Mouse (Mus musculus) E14TG2a.4 (cell line): ENCODE results near the gene Gm6993.
A peak's percentile ranks its signal among the peaks of the same experiment; 100 is the strongest.

Source experiments
- H3K27me3 ChIP-seq: 2 replicates; pipeline ENCODE4 v1.6.1; 2014; ENCODE audit warnings: low read length, control low read depth; ENCODE audit not compliant: insufficient read depth
- H3K36me3 ChIP-seq: 2 replicates; pipeline ENCODE4 v1.6.1; 2014; ENCODE audit warnings: low read length, control low read depth; ENCODE audit not compliant: insufficient read depth
- H3K4me1 ChIP-seq: replicated peaks from 2 replicates; pipeline ENCODE4 v1.6.1; 2014; ENCODE audit warnings: low read depth, low read length, control low read depth
- H3K4me3 ChIP-seq: replicated peaks from 2 replicates; pipeline ENCODE4 v1.5.1; 2014; ENCODE audit warnings: mild to moderate bottlenecking, low read length
- H3K9me3 ChIP-seq: 2 replicates; pipeline ENCODE4 v1.6.1; 2014; ENCODE audit warnings: low read length, control low read depth
- CTCF ChIP-seq: conservative IDR thresholded peaks from 2 replicates; pipeline ENCODE4 v1.5.1; 2014; ENCODE audit warnings: low read length
- NANOG ChIP-seq: IDR thresholded peaks from 2 replicates; pipeline ENCODE4 v1.6.1; 2014; ENCODE audit warnings: borderline replicate concordance, low read length, mixed read lengths
- POU5F1 ChIP-seq: IDR thresholded peaks from 2 replicates; pipeline ENCODE4 v1.6.1; 2014; ENCODE audit warnings: low read length, borderline replicate concordance

Gene Gm6993

DNA sequence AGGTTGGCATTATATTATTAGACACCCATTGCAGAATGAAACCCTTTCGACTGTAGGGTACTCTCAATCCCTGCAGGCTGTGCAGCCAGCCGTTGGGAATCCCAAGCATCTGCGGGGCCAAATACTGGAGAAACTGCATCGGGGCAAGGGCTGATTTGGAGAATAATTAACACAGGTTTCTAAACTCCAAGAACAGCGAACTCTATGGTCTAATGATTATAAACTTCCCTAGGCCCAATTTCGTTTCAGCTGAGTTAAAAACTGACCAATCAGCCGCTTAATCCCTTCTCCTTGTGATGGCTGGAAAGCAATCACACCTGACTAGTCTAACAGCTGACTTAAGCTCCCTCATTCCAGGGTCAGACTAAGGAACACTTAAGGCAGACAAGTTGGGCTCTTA, 23.4 kb downstream of the Gm6993 start:
- Histone ChIP-seq H3K4me1 (peaks cover 75% of the 10 kb centered on the region), H3K4me3 (peak overlapping the region; percentile 87; the same call in 1 of the 2 replicates), H3K9me3 (no peaks in the 10 kb centered on the region), H3K36me3 (peaks cover 23% of the 10 kb centered on the region), H3K27me3 (peaks cover 38% of the 10 kb centered on the region)
- no peak for TF ChIP-seq NANOG
- no peak for TF ChIP-seq POU5F1
- no peak for TF ChIP-seq CTCF

DNA sequence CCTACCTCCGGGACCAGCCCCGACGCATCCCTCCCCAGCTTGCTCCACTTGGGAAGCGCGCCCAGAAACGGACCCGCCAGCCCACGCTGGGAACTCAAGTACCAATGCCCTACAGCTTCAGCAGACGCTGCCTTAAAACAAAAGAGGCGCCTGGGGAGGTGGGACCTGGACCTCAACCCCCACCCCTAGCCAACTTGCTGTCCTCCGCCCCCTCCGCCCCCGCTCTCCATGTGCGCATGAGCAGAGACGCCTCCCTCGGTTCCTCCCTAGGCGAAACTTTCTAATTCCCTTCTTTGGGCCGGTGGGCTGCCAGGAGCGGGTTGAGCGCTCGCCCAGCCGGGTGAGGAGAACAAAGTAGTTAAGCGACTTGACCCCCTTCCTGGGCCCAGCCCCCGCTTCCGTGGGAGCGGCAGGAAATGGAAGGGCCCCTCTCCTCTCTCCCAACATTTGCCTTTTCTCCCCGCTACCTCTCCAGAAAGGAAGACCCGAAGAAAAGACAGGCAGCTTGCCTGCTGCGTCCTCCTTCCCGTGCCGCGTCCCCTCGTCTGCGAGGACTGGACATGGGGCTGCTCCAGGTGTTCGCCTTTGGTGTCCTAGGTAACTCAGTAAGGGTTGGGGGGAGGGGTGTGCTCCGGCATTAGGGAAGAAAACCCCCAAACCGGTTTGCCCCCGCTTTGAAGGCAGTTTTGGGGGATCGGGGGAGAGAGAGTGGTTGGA, 24.6 kb downstream of the Gm6993 start, which contains the start of gene Lamb1:
TSS of gene Lamb1 (plus strand) at position 230 of the 717 bp plus-strand sequence.
- no peaks in the 10 kb centered on the region for H3K9me3 ChIP-seq
- H3K4me3 ChIP-seq: peak within 1 kb of the TSS; percentile 87
- peaks cover 38% of the 10 kb centered on the region for H3K27me3 ChIP-seq
- TF ChIP-seq CTCF: no peak
- peak; percentile 38; the same call in 1 of the 2 replicates for TF ChIP-seq NANOG
- peaks cover 82% of the 10 kb centered on the region for H3K4me1 ChIP-seq
- H3K36me3 ChIP-seq: peaks cover 34% of the 10 kb centered on the region

DNA sequence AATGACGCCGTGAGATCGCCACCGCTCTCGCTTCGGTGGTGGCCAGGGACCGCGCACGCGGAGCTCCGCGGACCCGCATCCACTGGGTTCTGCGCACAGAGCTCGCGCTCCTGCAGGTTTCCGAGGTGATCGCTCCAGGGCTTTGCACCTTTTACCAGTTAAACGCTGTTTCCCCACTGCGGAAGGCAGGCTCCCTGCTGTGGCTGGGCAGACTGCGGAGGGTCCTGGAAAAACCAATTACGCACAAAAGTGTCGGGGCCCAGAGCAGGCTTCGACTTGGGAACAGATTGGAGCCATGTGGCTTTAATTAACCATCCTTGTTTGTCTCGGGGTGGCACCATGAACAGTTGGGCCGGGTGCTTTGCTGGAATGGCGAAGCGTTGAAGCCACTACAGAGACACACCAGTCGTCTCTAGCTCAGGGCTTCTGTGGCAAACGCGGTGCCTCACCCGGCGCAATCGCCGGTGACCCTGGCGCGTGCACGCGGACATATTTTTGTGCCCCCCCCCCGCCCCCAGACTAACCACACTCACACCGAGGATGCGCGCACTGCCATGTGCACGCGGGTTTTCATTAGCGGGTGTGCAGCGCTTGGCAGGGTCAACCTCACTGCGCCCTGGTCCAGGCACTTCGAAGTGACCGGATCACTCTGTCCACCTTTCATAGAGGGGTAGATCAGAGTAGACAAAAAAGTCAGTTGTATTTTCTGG, 25.3 kb downstream of the Gm6993 start:
- Histone ChIP-seq H3K4me3 (peak overlapping the region; percentile 87), H3K9me3 (no peaks in the 10 kb centered on the region), H3K4me1 (peaks cover 82% of the 10 kb centered on the region), H3K36me3 (peaks cover 41% of the 10 kb centered on the region), H3K27me3 (peaks cover 38% of the 10 kb centered on the region)
- TF ChIP-seq POU5F1: no peak
- TF ChIP-seq CTCF: no peak
- TF ChIP-seq NANOG: no peak

DNA sequence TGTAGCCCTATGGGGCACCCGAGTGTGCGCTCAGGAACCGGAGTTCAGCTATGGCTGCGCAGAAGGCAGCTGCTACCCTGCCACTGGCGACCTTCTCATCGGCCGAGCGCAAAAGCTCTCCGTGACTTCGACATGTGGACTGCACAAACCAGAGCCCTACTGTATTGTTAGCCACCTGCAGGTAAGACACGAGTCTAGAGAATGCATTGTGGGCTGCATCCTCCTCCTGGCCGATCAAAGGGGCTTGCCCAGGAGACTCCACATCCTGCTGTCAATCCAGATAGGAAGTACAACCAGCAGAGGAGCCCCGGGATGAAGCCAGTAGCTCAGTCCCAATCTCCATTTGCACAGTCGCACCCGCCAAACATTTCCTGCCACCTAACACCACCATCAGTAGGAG, 26.1 kb downstream of the Gm6993 start:
- no peak for TF ChIP-seq POU5F1
- TF ChIP-seq NANOG: no peak
- no peak for TF ChIP-seq CTCF
- Histone ChIP-seq H3K4me1 (peaks cover 83% of the 10 kb centered on the region), H3K27me3 (peaks cover 38% of the 10 kb centered on the region), H3K4me3 (peak overlapping the region; percentile 87), H3K36me3 (peaks cover 49% of the 10 kb centered on the region), H3K9me3 (no peaks in the 10 kb centered on the region)

DNA sequence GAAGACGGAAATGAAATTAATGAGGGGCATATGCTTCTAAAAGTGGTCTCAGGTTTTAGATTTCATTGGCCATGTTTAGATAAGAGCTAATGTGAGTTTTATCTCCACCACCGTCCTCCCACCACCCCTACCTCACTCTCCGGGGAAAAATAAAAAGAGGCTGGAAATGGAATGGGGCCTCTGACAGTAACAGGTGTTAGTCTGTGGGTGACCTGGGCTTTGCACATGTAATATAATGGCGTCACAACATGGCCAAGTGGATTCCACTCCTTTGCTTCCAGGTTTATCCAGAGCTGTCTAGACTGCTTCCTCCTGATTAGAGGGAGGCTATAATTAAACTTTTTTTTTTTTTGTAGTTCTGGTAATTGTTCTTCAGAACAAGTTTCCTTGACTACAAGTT, 26.8 kb downstream of the Gm6993 start:
- peaks cover 36% of the 10 kb centered on the region for H3K27me3 ChIP-seq
- no peaks in the 10 kb centered on the region for H3K9me3 ChIP-seq
- peaks cover 55% of the 10 kb centered on the region for H3K36me3 ChIP-seq
- no peak for TF ChIP-seq CTCF
- TF ChIP-seq POU5F1: no peak
- no peak for TF ChIP-seq NANOG
- peaks cover 84% of the 10 kb centered on the region for H3K4me1 ChIP-seq
- H3K4me3 ChIP-seq: no peak overlapping the region

DNA sequence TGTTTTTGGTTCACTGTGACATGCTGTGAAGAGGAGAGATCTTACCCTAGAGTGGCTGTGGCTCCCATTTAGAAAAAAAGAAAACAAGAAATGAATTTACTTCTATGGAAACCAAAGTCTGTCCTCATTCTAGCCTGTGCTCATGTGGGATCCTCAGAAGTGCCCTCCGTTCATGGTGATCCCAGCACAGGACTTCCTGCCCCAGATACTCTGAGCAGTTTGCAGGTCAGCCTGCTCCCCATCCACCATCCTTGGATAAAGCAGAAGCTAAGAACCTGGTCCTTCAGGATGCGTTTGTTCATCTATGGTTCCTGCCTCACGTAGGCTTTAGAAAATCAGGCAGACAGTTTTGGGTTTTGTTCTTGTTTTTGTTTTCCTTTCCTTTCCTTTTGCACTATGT, 27.7 kb downstream of the Gm6993 start:
- Histone ChIP-seq H3K9me3 (no peaks in the 10 kb centered on the region), H3K36me3 (peaks cover 65% of the 10 kb centered on the region), H3K27me3 (peaks cover 28% of the 10 kb centered on the region), H3K4me1 (peaks cover 84% of the 10 kb centered on the region), H3K4me3 (no peak overlapping the region)
- TF ChIP-seq POU5F1 (no peak), NANOG (no peak)

DNA sequence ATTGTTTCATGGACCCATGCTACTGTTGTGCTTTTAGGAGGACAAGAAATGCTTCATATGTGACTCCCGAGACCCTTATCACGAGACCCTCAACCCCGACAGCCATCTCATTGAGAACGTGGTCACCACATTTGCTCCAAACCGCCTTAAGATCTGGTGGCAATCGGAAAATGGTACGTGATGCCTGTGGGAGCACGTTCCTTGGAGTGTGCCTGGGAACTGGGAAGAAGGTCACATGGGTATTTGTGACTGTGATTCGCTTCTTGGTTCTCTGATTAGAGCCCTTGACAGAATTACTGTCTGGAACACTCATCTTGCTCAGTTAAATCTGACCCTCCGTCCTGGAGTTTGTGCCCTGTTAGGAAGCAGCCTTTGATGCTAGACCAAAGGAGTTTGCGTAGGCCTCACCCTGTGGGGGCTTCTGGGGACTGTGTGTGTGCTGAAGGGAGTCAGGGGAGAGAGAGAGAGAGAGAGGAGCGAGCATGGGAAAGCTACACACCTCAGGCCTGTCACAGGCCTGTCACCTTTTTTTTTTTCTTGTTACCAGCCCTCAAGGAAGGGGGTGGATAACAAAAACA, 28.5 kb downstream of the Gm6993 start:
- Histone ChIP-seq H3K4me3 (no peak overlapping the region), H3K36me3 (peaks cover 72% of the 10 kb centered on the region), H3K27me3 (peaks cover 22% of the 10 kb centered on the region), H3K9me3 (no peaks in the 10 kb centered on the region), H3K4me1 (peaks cover 78% of the 10 kb centered on the region)
- TF ChIP-seq NANOG: no peak
- TF ChIP-seq CTCF: no peak
- TF ChIP-seq POU5F1: no peak

DNA sequence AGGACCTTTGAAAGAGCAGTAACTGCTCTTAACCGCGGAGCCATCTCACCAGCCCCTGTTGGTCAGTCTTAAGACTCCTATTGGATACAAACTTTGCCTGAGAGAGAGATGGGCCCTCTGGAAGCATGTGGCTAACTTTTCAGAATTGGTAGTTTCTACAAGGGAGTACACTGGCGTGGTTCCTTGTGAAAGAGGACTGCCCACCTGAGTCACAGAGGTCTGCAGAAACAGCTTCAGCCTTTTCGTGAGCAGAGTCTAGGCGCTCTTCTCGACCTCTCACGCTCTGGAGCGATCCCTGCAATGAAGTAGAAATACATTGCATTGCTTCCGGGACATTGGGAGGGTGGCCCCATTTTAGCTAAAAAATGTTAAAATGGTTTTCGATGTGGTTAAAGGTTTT, 29.8 kb downstream of the Gm6993 start:
- peaks cover 84% of the 10 kb centered on the region for H3K4me1 ChIP-seq
- no peaks in the 10 kb centered on the region for H3K9me3 ChIP-seq
- peaks cover 18% of the 10 kb centered on the region for H3K27me3 ChIP-seq
- H3K4me3 ChIP-seq: no peak overlapping the region
- peaks cover 85% of the 10 kb centered on the region for H3K36me3 ChIP-seq
- TF ChIP-seq CTCF (no peak), NANOG (no peak), POU5F1 (no peak)
